Mouse (Mus musculus) CH12.LX (cell line): ENCODE data around the gene Dcaf4. TPM values are rescaled to one million over a fixed set of nuclear protein-coding genes. Genes with fewer than 3 reads are reported as not detected.

ENCODE experiments used
- DNase-seq: peaks from one replicate; pipeline ENCODE4 v3.0.0-alpha.2; 2013; ENCODE audit errors: extremely low read depth
- H3K27ac ChIP-seq: 2 replicates; pipeline ENCODE4 v1.5.1; 2012; ENCODE audit warnings: low read depth, mild to moderate bottlenecking, control low read depth, moderate library complexity; ENCODE audit not compliant: insufficient read depth
- H3K27me3 ChIP-seq: replicated peaks from 2 replicates; pipeline ENCODE3; 2012; ENCODE audit warnings: inconsistent platforms
- H3K36me3 ChIP-seq, 2 experiments: replicated peaks in 1 of 2; 2 replicates each; pipeline versions ENCODE3 to v1.6.1; 2012; ENCODE audit warnings: inconsistent platforms in 1 of 2, low read length in 1 of 2, mild to moderate bottlenecking in 1 of 2, mixed read lengths in 1 of 2, moderate library complexity in 1 of 2; ENCODE audit not compliant: control insufficient read depth in 1 of 2, insufficient read depth in 1 of 2
- H3K4me1 ChIP-seq, 2 experiments: 2 replicates each; pipeline ENCODE4 v1.6.1; 2012; ENCODE audit warnings: inconsistent platforms in 1 of 2, moderate library complexity in 1 of 2; ENCODE audit not compliant: insufficient read depth in 2 of 2, control insufficient read depth in 1 of 2
- H3K4me2 ChIP-seq: 2 replicates; pipeline ENCODE4 v1.6.1; 2012; ENCODE audit warnings: low read depth, mild to moderate bottlenecking, control low read depth; ENCODE audit not compliant: poor library complexity, insufficient read depth, severe bottlenecking
- H3K4me3 ChIP-seq, 3 experiments: fragments of 150-350 bp in 1 of 3; sonication (generic) in 1 of 3; replicated peaks in 1 of 3; 2 replicates each; pipeline versions ENCODE3 to v1.5.1; 2011 to 2012; ENCODE audit warnings: low read depth in 2 of 3, low read length in 2 of 3, mild to moderate bottlenecking in 2 of 3, moderate library complexity in 2 of 3, control low read depth in 1 of 3, improper control_type of control experiment in 1 of 3, inconsistent platforms in 1 of 3, mixed read lengths in 1 of 3; ENCODE audit not compliant: poor library complexity in 1 of 3
- H3K79me2 ChIP-seq: replicated peaks from 2 replicates; pipeline ENCODE4 v1.6.1; 2012; ENCODE audit warnings: mild to moderate bottlenecking, moderate library complexity; ENCODE audit not compliant: control insufficient read depth, poor library complexity, insufficient read depth, severe bottlenecking; ENCODE audit errors: extremely low read depth
- H3K9ac ChIP-seq: 2 replicates; pipeline ENCODE4 v1.6.1; 2012; ENCODE audit warnings: low read depth, mild to moderate bottlenecking, control low read depth, moderate library complexity; ENCODE audit not compliant: insufficient read depth
- H3K9me3 ChIP-seq: replicated peaks from 2 replicates; pipeline ENCODE3; 2012; ENCODE audit warnings: low read length, inconsistent platforms, mixed read lengths
- BHLHE40 ChIP-seq: IDR thresholded peaks from 2 replicates; pipeline ENCODE4 v1.6.1; 2011; ENCODE audit warnings: mild to moderate bottlenecking, low read depth, low read length, improper control_type of control experiment
- CHD1 ChIP-seq: IDR thresholded peaks from 2 replicates; pipeline ENCODE4 v1.6.1; 2012; ENCODE audit warnings: low read depth, low read length, improper control_type of control experiment, inconsistent platforms
- CTCF ChIP-seq, 2 experiments: IDR thresholded peaks in 1 of 2; conservative IDR thresholded peaks in 1 of 2; 2 replicates each; pipeline ENCODE4 v1.5.1; 2011 to 2012; ENCODE audit warnings: low read depth in 2 of 2, low read length in 2 of 2, improper control_type of control experiment in 1 of 2, inconsistent platforms in 1 of 2, mild to moderate bottlenecking in 1 of 2, moderate library complexity in 1 of 2
- ELF1 ChIP-seq: IDR thresholded peaks from 2 replicates; pipeline ENCODE4 v1.6.1; 2014; ENCODE audit warnings: low read depth, mild to moderate bottlenecking, inconsistent platforms, low read length, improper control_type of control experiment
- EP300 ChIP-seq: IDR thresholded peaks from 2 replicates; pipeline ENCODE4 v1.6.1; 2011; ENCODE audit warnings: low read length, improper control_type of control experiment
- ETS1 ChIP-seq: conservative IDR thresholded peaks from 2 replicates; pipeline ENCODE4 v1.6.1; 2012; ENCODE audit warnings: low read depth, mild to moderate bottlenecking, inconsistent platforms, low read length, improper control_type of control experiment, moderate library complexity
- GABPA ChIP-seq: IDR thresholded peaks from 2 replicates; pipeline ENCODE4 v1.6.1; 2012; ENCODE audit warnings: low read depth, low read length, improper control_type of control experiment, inconsistent platforms; ENCODE audit not compliant: insufficient replicate concordance
- IRF4 ChIP-seq: IDR thresholded peaks from 2 replicates; pipeline ENCODE4 v1.6.1; 2014; ENCODE audit warnings: low read depth, mild to moderate bottlenecking, inconsistent platforms, low read length, improper control_type of control experiment
- JUN ChIP-seq: IDR thresholded peaks from 2 replicates; pipeline ENCODE4 v1.6.1; 2011; ENCODE audit warnings: low read depth, mild to moderate bottlenecking, low read length, improper control_type of control experiment, moderate library complexity; ENCODE audit not compliant: insufficient read depth
- MAFK ChIP-seq: IDR thresholded peaks from 2 replicates; pipeline ENCODE4 v1.6.1; 2011; ENCODE audit warnings: low read length, improper control_type of control experiment; ENCODE audit not compliant: insufficient replicate concordance
- MAX ChIP-seq: IDR thresholded peaks from 2 replicates; pipeline ENCODE4 v1.6.1; 2011; ENCODE audit warnings: low read length, improper control_type of control experiment
- MEF2A ChIP-seq: IDR thresholded peaks from 2 replicates; pipeline ENCODE4 v1.6.1; 2014; ENCODE audit warnings: low read depth, mild to moderate bottlenecking, inconsistent platforms, low read length, improper control_type of control experiment, borderline replicate concordance
- MXI1 ChIP-seq: IDR thresholded peaks from 2 replicates; pipeline ENCODE4 v1.6.1; 2011; ENCODE audit warnings: mild to moderate bottlenecking, low read depth, low read length, improper control_type of control experiment
- MYC ChIP-seq: IDR thresholded peaks from 2 replicates; pipeline ENCODE4 v1.6.1; 2011; ENCODE audit warnings: low read depth, mild to moderate bottlenecking, improper control_type of control experiment, low read length
- NELFE ChIP-seq: IDR thresholded peaks from 2 replicates; pipeline ENCODE4 v1.6.1; 2011; ENCODE audit warnings: low read depth, low read length, improper control_type of control experiment
- NRF1 ChIP-seq: IDR thresholded peaks from 2 replicates; pipeline ENCODE4 v1.6.1; 2014; ENCODE audit warnings: low read depth, mild to moderate bottlenecking, inconsistent platforms, low read length, improper control_type of control experiment, moderate library complexity
- PAX5 ChIP-seq: IDR thresholded peaks from 2 replicates; pipeline ENCODE4 v1.6.1; 2012; ENCODE audit warnings: low read length, inconsistent platforms, mixed read lengths
- POLR2A ChIP-seq: IDR thresholded peaks from 2 replicates; pipeline ENCODE4 v1.6.1; 2011; ENCODE audit warnings: low read depth, mild to moderate bottlenecking, improper control_type of control experiment, low read length
- SIN3A ChIP-seq: IDR thresholded peaks from 2 replicates; pipeline ENCODE4 v1.6.1; 2012; ENCODE audit warnings: low read length, improper control_type of control experiment, inconsistent platforms
- TBP ChIP-seq: conservative IDR thresholded peaks from 2 replicates; pipeline ENCODE4 v1.6.1; 2011; ENCODE audit warnings: low read depth, low read length, improper control_type of control experiment
- TCF12 ChIP-seq: IDR thresholded peaks from 2 replicates; pipeline ENCODE4 v1.6.1; 2014; ENCODE audit warnings: low read depth, mild to moderate bottlenecking, inconsistent platforms, low read length, improper control_type of control experiment
- UBTF ChIP-seq: IDR thresholded peaks from 2 replicates; pipeline ENCODE4 v1.6.1; 2012; ENCODE audit warnings: low read depth, mild to moderate bottlenecking, inconsistent platforms, low read length, improper control_type of control experiment, moderate library complexity
- ZC3H11A ChIP-seq: IDR thresholded peaks from 2 replicates; pipeline ENCODE4 v1.6.1; 2012; ENCODE audit warnings: low read depth, mild to moderate bottlenecking, inconsistent platforms, low read length, improper control_type of control experiment
- ZKSCAN1 ChIP-seq: IDR thresholded peaks from 2 replicates; pipeline ENCODE4 v1.6.1; 2012; ENCODE audit warnings: low read depth, inconsistent platforms, low read length, improper control_type of control experiment, borderline replicate concordance
- ZMIZ1 ChIP-seq: IDR thresholded peaks from 2 replicates; pipeline ENCODE4 v1.6.1; 2012; ENCODE audit warnings: low read depth, mild to moderate bottlenecking, inconsistent platforms, low read length, improper control_type of control experiment
- ZNF384 ChIP-seq: IDR thresholded peaks from 2 replicates; pipeline ENCODE4 v1.6.1; 2012; ENCODE audit warnings: low read depth, low read length, improper control_type of control experiment, inconsistent platforms
- dilution Hi-C: fragments of 300-500 bp; cut with MboI; formaldehyde crosslinking; loops from 2 replicates; pipeline ENCODE4 v1.14.3; 2020; ENCODE audit warnings: low sequenced_read_pairs; ENCODE audit not compliant: extremely low pct_unique_long_range_greater_than_20kb, extremely low pct_ligation_motif_present
- in situ Hi-C: fragments of 300-500 bp; cut with MboI; formaldehyde crosslinking; loops from 3 replicates; pipeline ENCODE4 v1.14.3; 2019; ENCODE audit warnings: low sequenced_read_pairs, low pct_ligation_motif_present, low pct_unique_long_range_greater_than_20kb, mixed read lengths
- polyA plus RNA-seq: library from polyadenylated mRNA; unstranded; fragments of >175 nt; gene quantifications from 2 replicates; pipeline ENCODE4 v1.2.1, GENCODE M21; 2012; ENCODE audit warnings: low read depth; ENCODE audit not compliant: insufficient read length
- total RNA-seq, 2 experiments: library from RNA; depleted of rRNA; stranded (reverse); fragments of 300-350 nt in 1 of 2; fragments of >200 nt in 1 of 2; gene quantifications; 2 replicates each; pipeline ENCODE4 v1.2.3; 2012 to 2014

Gene Dcaf4
- total and polyA plus RNA-seq, 3 experiments = 17.3 to 23.6 (median 22.0) TPM

DNA sequence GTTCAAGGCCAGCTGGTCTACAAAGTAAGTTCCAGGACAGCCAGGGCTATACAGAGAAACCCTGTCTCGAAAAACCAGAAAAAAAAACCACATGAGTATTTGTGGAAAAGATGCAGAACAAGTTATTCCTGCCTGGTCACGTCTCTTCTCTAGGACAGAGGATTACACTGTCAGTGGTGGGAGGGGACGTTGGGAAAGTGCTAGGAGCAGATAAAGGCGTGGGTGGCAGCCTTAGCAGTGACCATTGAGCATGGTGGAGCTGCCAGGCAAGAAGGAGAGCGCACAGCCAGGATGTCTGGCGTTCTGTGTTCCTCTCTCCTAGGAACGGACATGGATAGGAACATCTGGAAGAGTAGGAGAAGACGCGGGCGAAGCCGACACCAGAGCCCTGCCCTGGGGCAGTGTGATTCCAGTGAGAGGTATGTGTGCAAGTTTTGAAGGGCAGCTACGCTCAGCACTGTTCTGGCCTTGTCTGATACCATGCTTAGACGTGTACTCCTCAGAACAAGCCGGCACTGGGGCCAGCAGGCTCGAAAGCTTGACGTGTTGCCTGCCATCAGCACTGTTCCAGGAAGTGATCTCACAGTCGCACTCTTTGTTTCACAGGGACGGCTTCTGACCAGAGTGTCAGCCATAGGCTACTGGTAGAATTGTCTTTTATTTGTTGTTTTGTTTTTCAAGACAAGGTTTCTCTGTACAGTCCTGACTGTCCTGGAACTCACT lies 5.7 kb downstream of the Dcaf4 start:
- H3K9ac ChIP-seq = no peak overlapping the region
- DNase-seq = no peak
- dilution Hi-C loops (no loop called here), in situ Hi-C loops (no loop called here)
- no peak overlapping the region for H3K4me3 ChIP-seq
- H3K9me3 ChIP-seq = no peaks in the 10 kb centered on the region
- H3K4me2 ChIP-seq = no peak overlapping the region
- peaks cover 7 to 27% of the 10 kb centered on the region in 2 experiments for H3K4me1 ChIP-seq
- H3K36me3 ChIP-seq = peaks cover 6 to 47% of the 10 kb centered on the region in 2 experiments
- 0 out of 2 replicates have a peak, but pooled peaks cover 2% of the 10 kb centered on the region for H3K79me2 ChIP-seq
- no peak overlapping the region for H3K27ac ChIP-seq
- TF ChIP-seq TCF12 (no peak), ZKSCAN1 (no peak), BHLHE40 (no peak), SIN3A (no peak), CHD1 (no peak), ZC3H11A (no peak), GABPA (no peak), NRF1 (no peak), MXI1 (no peak), MAFK (no peak), CTCF (conservative IDR thresholded peaks at IDR 0.05 in 1 of 2, IDR thresholded peaks at IDR 0.05 in 1 of 2; ENCODE audit: low read depth in 2 of 2, low read length in 2 of 2) (no peak), TBP (no peak), MEF2A (no peak), POLR2A (no peak), MYC (no peak), IRF4 (no peak; the same call in 1 of the 2 replicates), ELF1 (no peak), EP300 (no peak)
- H3K27me3 ChIP-seq = no peaks in the 10 kb centered on the region

DNA sequence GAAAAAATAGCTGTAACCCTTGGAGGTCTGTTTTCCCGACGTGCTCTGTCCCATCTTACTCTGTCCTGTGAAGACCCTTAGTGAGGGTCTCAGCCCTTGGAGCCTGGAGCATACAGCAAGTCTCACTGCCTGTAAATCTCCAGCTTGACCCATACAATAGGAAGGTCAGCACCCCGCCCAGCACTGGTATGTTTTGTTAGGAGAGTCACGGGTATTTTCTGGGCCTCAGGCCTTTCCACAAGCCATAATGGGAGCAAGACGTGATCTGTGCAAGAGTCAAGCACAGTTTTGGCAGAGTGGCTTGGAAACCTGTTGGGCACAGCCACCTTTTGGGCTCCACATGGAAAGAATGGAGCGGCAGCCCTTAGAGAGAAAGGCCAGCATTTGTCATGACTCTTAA lies 7.5 kb downstream of the Dcaf4 start:
- Histone ChIP-seq H3K9me3 (no peaks in the 10 kb centered on the region), H3K79me2 (no peaks in the 10 kb centered on the region), H3K27ac (no peak overlapping the region), H3K4me2 (no peak overlapping the region), H3K4me3 (no peak overlapping the region), H3K4me1 (peaks cover 7 to 30% of the 10 kb centered on the region in 2 experiments), H3K27me3 (no peaks in the 10 kb centered on the region), H3K36me3 (peaks cover 9 to 64% of the 10 kb centered on the region in 2 experiments)
- in situ Hi-C loops = no loop called here
- TF ChIP-seq CTCF (conservative IDR thresholded peaks at IDR 0.05 in 1 of 2, IDR thresholded peaks at IDR 0.05 in 1 of 2; ENCODE audit: low read depth in 2 of 2, low read length in 2 of 2) = no peak
- TF ChIP-seq NELFE = no peak
- TF ChIP-seq ZMIZ1 = no peak
- TF ChIP-seq MAX = no peak
- TF ChIP-seq NRF1 = no peak
- no peak for TF ChIP-seq PAX5
- TF ChIP-seq SIN3A = no peak
- TF ChIP-seq JUN = no peak
- no peak for TF ChIP-seq ETS1
- TF ChIP-seq POLR2A = no peak
- no peak for TF ChIP-seq UBTF
- no peak for TF ChIP-seq GABPA
- TF ChIP-seq MXI1 = no peak
- TF ChIP-seq ZKSCAN1 = no peak
- no peak for TF ChIP-seq ZNF384
- TF ChIP-seq, all 38 proteins: peak for 0
- no peak overlapping the region for H3K9ac ChIP-seq
- dilution Hi-C loops = no loop called here
- no peak for DNase-seq
